Mouse (Mus musculus) brain, embryonic 18.5 days (tissue): Measurements from ENCODE around the gene Srpk1.
"Not testable (repeated sequence)": the region's sequence is repeated elsewhere in the genome, so short reads cannot be mapped to it uniquely, and the experiment has no call there.

Experiments
- DNase-seq: peaks from one replicate; pipeline ENCODE4 v3.0.0-alpha.2; 2012; ENCODE audit warnings: low read depth, low spot score

The Srpk1 gene

DNA sequence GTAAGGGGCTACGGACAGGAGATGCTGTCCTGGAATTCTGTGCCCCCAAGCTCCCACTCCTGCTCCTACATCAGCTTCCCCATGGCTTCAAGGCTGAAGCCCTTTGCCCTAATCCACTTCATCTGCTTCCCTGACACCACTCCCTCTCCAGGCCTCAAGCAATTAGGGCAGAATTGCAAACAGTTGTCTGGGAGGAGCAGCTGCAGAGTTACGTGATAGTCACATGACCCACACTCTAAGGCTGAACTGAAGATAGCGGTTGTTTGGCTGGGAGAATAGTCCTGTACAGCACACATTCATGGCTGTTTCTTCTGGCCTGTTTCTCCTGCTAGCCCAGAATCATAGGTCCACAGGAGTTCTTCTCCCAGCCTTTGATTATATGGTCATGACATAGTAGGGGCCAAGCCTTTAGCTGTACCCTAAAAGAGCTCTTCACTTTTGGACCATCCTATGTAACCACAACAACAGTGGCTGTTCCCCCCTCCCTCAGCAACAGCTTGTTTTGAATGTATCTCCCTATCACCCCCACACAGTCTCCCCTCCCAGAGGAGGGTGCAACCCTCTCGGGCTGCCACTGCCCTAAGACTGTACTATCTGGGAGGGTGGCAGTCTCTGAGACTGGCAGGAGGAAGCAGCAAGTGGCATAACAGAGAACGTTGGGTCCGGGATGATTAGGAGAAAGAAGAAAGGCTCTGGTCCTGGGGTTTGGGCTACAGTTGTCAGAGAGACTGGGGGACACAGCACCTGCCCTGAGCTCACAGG lies 65.7 kb downstream of the Srpk1 start:
- DNase-seq, result no peak

DNA sequence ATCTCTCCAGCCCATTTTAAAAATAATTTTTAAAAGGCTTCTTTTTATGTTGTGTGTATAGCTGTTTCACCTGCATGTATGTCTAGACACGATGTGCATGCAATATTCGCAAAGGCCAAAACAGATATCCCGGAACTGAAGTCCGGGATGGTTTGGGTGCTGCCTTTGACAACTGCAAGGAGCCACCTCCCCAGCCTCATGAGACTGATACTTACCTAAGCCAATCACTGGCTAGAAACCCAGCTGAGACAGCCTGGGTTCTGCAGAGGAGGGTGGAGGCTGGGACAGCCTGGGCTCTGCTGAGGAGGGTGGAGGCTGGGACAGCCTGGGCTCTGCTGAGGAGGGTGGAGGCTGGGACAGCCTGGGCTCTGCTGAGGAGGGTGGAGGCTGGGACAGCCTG lies 68.5 kb downstream of the Srpk1 start:
- not testable (repeated sequence) for DNase-seq

DNA sequence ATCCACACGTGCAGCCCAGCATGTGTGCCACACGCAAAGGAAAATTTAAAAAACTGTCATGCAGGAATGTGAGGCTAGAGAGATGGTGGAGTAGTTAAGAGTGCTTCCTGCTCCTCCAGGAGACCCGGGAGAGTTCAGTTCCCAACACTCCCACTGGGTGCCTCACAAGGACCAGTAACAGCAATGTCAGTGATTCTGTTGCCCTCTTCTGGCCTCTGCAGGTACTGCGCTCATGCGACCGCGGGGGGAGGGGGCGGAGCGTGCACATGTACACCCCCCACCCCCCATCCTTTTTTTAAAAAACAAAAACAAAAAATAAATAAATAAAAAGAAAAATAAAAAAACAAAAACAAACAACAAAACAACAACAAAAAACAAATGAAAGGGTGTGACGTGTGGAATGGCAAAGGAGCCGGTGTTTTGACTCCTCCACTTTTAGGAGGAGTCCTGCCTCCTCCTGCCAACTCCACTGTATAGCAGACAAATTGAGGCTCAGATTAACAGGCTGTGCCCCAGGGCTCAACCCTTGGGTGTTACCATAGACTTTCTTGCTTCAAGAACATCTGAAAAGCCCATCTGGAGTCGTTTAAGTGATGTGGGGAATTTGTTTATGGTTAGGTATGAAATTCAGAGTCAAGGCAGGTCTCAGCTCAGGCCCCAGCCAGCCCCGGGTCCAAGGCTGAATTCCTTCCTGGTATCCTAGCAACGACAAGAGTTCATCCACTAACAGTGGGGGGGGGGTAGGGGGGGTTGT lies 69.3 kb downstream of the Srpk1 start:
- peak; percentile 6 for DNase-seq

DNA sequence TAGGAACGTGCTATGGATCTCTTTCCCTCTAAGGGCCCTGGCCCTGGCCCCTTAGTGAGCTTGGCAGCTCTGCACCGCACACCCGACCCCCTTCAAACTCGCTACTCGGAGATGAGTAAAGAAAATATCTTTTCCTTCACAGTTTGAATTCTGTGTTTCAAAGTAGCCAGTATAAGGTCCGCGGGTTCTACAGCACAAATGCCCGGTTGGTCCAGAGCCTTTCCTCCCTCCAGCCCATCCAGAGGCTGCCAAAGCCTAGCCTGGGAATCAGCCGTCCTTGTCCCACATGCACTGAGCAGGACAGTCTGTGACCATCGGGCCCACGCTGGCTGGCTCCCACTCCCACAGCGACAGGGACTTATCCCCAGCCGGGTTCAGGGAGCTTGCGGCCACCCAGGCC lies 73.4 kb downstream of the Srpk1 start, which contains the start of gene Clpsl2:
TSS of gene Clpsl2 (plus strand) at position 301 of the 400 bp plus-strand sequence.
- no peak for DNase-seq

DNA sequence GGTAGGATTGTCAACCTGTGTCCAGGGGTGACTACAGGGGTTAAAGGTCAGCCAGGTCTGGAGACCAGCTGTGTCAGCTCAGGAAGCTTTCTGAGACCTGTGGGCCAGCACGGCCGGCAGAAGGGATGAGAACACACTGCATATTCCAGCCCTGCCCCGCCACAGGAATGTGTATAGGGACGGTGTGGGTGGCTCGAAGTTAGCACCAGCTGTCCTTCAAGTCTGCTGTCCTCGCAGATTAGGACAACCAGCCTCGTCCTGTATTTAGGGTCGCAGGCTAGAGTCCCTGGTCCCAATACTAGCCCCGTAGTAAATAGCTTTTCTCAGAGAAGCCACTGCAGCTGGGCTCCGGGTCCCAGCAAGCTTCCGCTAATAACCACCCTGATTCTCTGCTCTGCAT lies 74.0 kb downstream of the Srpk1 start:
- no peak for DNase-seq

DNA sequence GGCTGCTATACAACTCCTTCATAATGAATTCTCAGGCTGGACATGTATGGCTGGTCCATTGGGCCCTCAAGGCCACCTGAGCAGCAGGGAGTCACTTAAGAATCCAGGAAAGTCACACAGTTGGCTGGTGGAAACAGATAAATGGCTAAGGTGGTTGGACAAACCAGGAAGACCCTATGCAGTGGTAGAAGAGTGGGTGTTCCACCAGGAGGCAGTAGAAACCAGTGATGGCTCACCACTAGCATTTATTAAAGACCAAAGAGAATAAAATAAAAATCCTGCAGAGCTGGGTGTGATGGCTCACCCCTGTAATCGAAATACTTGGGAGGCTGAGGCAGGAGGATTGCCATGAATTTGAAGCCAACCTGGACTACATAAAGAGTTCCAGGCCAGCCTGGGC lies 75.6 kb downstream of the Srpk1 start:
- no peak for DNase-seq

DNA sequence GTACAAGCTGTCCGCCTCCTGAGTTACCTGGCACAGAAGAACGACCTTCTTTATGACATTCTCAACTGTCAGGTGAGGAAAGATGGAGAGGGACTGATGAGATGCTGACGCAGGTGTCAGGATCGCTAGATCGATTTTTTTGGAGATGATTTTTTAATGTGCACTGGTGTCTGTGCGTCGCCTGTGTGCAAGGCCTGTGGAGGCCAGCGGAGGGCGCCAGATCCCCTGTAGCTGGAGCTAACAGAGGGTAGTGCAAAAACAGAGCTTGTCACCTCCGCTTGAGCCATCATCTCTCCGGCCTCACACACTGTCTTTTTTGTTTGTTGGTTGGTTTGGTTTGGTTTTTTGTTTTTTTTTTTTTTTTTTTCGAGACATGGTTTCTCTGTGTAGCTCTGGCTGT lies 84.6 kb downstream of the Srpk1 start:
- DNase-seq, result no peak
